Mouse (Mus musculus) heart, embryonic 10.5 days (tissue): ENCODE data around the gene Pgpep1l. TPM values are rescaled to one million over a fixed set of nuclear protein-coding genes. Genes with fewer than 3 reads are reported as not detected.

Source experiments
- DNase-seq: peaks from one replicate; pipeline ENCODE4 v3.0.0-alpha.2; 2017; ENCODE audit warnings: low spot score
- H3K27ac ChIP-seq: fragments of 300-500 bp; sonication (generic); 2 replicates; pipeline ENCODE4 v1.5.1; 2016; ENCODE audit warnings: mild to moderate bottlenecking
- H3K27me3 ChIP-seq: fragments of 300-500 bp; sonication (generic); 2 replicates; pipeline ENCODE4 v1.6.1; 2016; ENCODE audit warnings: mild to moderate bottlenecking; ENCODE audit not compliant: poor library complexity, insufficient read depth, severe bottlenecking
- H3K36me3 ChIP-seq: fragments of 300-500 bp; sonication (generic); 2 replicates; pipeline ENCODE4 v1.6.1; 2016; ENCODE audit warnings: mild to moderate bottlenecking, moderate library complexity
- H3K4me1 ChIP-seq: fragments of 300-500 bp; sonication (generic); 2 replicates; pipeline ENCODE4 v1.6.1; 2016; ENCODE audit warnings: mild to moderate bottlenecking
- H3K4me3 ChIP-seq: fragments of 300-500 bp; sonication (generic); 2 replicates; pipeline ENCODE4 v1.5.1; 2016; ENCODE audit warnings: mild to moderate bottlenecking, moderate library complexity
- H3K9me3 ChIP-seq: fragments of 300-500 bp; sonication (generic); 2 replicates; pipeline ENCODE4 v1.6.1; 2016; ENCODE audit warnings: mild to moderate bottlenecking, moderate library complexity
- WGBS: fragments of 180-500 bp; shearing (Covaris S2); methylation state at CpG from one replicate; pipeline ENCODE4 v1.1.7; 2016; 5-methylcytosine and 5-hydroxymethylcytosine counted together
- polyA plus RNA-seq: library from polyadenylated mRNA; unstranded; fragments of >200 nt; fragmentation: Nextera tagmentation; extraction: Ambion mirVana; gene quantifications from 2 replicates; pipeline ENCODE4 v1.2.1, GENCODE M21; 2016

The Pgpep1l gene
- polyA plus RNA-seq = not detected in 2 replicates

DNA sequence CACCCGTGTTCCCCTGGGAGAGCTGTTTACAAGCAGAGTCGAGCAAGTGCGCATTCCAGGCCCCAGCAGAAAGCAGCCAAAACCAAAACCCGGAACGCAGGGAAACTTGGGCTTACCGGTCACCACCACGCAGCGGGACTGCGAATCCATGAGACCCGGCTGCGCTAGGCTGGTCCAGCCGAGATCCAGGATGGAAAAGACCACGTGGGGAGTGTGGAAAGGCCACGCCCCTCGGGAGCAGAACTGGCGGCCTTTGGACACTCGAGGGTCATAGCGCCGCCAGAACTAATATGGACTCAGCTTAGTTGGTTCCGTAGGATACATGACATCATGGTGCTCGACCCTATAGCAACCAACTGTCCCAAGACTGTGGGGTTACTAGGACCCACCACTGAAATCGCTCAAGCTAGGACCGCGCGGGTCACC, at the start of gene Pgpep1l:
Gene Pgpep1l, minus strand, starts transcription at position 206 of the 426 bp plus-strand sequence.
- H3K27ac ChIP-seq = peak within 1 kb of the TSS; percentile 49
- H3K36me3 ChIP-seq = no peaks in the 10 kb centered on the region
- peak within 1 kb of the TSS; percentile 57 for H3K4me3 ChIP-seq
- peaks cover 25% of the 10 kb centered on the region for H3K4me1 ChIP-seq
- no peaks in the 10 kb centered on the region for H3K9me3 ChIP-seq
- H3K27me3 ChIP-seq = peaks cover 17% of the 10 kb centered on the region
- no peak for DNase-seq
- WGBS = 4% methylated on average over 25 of the region's 25 CpGs

DNA sequence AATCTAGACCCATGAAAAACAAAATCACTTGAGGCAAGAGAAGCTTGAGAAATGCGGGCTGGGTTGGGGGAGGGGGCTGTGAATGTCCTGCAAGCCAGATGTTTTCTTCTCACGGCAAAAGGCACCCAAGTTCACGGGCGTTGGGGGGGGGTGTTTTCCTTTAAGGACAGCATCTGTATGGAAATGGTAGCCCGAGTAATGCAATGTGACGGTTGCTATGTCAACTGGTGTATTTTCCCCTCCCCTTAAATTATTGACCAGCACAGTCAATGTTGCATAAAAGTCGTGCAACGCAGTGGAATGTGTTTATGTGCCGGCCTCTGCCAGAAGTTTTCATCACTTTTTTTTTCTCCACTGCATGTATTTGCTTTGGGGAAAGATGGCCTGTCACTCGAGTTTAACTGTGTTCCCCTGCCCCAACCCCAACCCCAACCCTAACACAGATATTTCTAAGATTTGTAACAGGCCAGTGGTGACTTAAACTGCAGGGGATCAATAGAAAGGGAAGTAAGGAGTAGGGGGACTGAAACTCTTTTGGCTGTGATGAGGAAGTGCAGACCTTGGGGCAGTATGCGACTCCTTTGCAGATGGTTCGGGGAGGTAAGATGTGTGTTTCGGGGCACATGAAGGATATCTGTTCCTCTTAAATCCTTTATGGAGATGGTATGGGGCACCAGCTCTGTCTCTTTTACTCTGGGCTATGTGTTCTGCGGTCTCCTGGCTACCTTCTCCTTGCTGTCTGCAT, 49.2 kb upstream of the Pgpep1l start:
- H3K9me3 ChIP-seq = no peaks in the 10 kb centered on the region
- H3K36me3 ChIP-seq = no peaks in the 10 kb centered on the region
- H3K27ac ChIP-seq = no peak overlapping the region
- H3K4me3 ChIP-seq = no peak overlapping the region
- no peak for DNase-seq
- H3K27me3 ChIP-seq = peaks cover 8% of the 10 kb centered on the region; the same call in 1 of the 2 replicates
- 68% methylated on average over 14 of the region's 14 CpGs for WGBS
- H3K4me1 ChIP-seq = peaks cover 9% of the 10 kb centered on the region

- Histone ChIP-seq H3K27me3 (peaks cover 6% of the 10 kb centered on the region; the same call in 1 of the 2 replicates), H3K9me3 (no peaks in the 10 kb centered on the region), H3K4me1 (peaks cover 9% of the 10 kb centered on the region), H3K36me3 (no peaks in the 10 kb centered on the region), H3K27ac (no peak overlapping the region), H3K4me3 (no peak overlapping the region)
- 86% methylated on average over 5 of the region's 5 CpGs for WGBS
- DNase-seq = no peak
These were observed 48.4 kb upstream of the Pgpep1l start for GRCm38 (mm10) chr7:68312395-68312794.

DNA sequence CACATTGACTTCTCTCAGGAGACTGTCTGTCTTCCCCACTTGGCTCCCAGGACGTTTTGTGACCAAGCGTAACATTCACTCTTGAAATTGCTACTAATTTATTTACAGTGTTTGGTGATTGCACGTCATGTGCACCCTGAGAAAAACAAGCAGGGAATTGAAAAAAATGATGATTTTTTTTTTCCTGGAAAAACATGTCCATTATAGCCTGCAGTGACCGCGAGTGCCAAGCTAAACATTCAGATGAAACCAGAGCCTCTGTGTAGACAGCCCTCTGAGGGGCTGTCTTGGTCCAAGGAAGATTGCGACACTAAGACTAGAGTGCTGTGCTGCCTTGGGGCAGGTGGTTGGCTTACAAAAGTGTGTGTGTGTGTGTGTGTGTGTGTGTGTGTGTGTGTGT, 47.4 kb upstream of the Pgpep1l start:
- 75% methylated on average over 6 of the region's 6 CpGs for WGBS
- no peak overlapping the region for H3K4me3 ChIP-seq
- H3K27me3 ChIP-seq = no peaks in the 10 kb centered on the region
- peaks cover 9% of the 10 kb centered on the region for H3K4me1 ChIP-seq
- no peaks in the 10 kb centered on the region for H3K36me3 ChIP-seq
- H3K27ac ChIP-seq = no peak overlapping the region
- H3K9me3 ChIP-seq = no peaks in the 10 kb centered on the region
- no peak for DNase-seq

DNA sequence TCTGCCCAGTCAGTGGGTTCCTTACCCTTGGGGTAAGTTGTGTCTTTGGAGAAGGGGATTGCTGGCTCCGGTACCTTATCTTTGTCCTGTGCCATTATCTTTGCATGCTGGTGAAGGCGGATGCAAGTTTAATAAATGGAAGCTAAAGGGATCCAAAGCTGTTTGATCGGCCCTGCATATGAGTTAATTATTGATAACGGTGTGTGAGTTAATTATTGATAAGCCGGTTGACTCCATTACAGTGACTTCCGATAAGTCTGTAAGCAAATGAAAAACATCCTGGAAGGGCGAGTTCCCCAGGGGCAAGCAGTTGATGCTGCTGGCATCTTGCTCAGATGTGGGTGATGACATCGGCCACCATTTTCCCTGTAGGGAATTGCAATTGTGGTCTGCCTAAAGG, 42.7 kb upstream of the Pgpep1l start:
- H3K9me3 ChIP-seq = no peaks in the 10 kb centered on the region
- H3K27ac ChIP-seq = no peak overlapping the region
- H3K4me3 ChIP-seq = no peak overlapping the region
- no peaks in the 10 kb centered on the region for H3K36me3 ChIP-seq
- no peak for DNase-seq
- 84% methylated on average over 8 of the region's 8 CpGs for WGBS
- H3K4me1 ChIP-seq = 0 out of 2 replicates have a peak, but pooled peaks cover 7% of the 10 kb centered on the region
- H3K27me3 ChIP-seq = no peaks in the 10 kb centered on the region

- 77% methylated on average over 11 of the region's 11 CpGs for WGBS
- H3K4me3 ChIP-seq = no peak overlapping the region
- 0 out of 2 replicates have a peak, but pooled peaks cover 3% of the 10 kb centered on the region for H3K4me1 ChIP-seq
- H3K27me3 ChIP-seq = no peaks in the 10 kb centered on the region
- no peak for DNase-seq
- H3K36me3 ChIP-seq = no peaks in the 10 kb centered on the region
- H3K9me3 ChIP-seq = no peaks in the 10 kb centered on the region
- no peak overlapping the region for H3K27ac ChIP-seq
These were observed 41.9 kb upstream of the Pgpep1l start for GRCm38 (mm10) chr7:68305781-68306575.

GRCm38 (mm10) chr7:68303685-68304084, 39.7 kb upstream of the Pgpep1l start:
- Histone ChIP-seq H3K4me3 (no peak overlapping the region), H3K27ac (no peak overlapping the region), H3K4me1 (0 out of 2 replicates have a peak, but pooled peaks cover 7% of the 10 kb centered on the region), H3K36me3 (no peaks in the 10 kb centered on the region), H3K9me3 (no peaks in the 10 kb centered on the region), H3K27me3 (no peaks in the 10 kb centered on the region)
- no peak for DNase-seq
- 55% methylated on average over 6 of the region's 6 CpGs for WGBS

DNA sequence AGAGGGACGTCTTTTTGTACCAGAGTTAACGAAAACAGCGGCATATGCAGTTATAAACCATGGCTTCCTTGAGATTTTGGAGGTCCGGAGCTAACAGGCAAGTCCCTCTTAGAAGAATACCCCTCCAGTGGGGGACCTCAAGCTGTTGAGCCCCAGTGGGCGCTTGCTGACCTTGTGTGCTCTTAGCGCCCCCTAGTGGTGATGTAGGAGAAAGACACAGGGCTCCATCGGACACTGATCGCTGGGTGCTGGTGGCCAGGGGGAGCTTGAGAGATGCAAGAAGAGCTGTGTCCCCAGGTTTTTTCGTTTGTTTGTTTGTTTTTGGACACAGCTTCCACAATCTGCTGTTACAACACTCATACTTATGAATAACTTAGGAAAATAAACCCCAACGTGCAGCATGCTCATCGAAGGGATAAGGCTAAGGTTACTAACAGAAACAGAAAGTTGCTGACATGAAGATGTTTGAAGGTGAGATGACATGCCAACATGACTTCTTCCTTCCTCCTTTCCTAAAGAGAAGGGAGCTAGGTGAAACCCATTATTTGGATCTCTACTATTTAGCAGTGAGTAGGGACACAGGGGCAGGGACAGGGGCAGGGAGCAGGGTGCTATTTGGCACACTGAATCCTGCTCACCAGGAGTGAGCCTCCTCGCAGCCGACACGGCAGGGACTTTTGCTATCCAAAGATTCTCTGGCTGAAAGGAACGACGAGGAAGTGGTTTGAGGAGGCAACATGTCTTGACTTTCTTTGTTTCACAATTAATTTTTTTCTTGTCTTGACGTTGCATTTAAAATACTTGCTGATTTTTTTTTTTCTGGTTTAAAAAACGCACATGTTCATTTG, 38.8 kb upstream of the Pgpep1l start:
- Histone ChIP-seq H3K27me3 (no peaks in the 10 kb centered on the region), H3K4me3 (peak overlapping the region; percentile 32; the same call in 1 of the 2 replicates), H3K4me1 (0 out of 2 replicates have a peak, but pooled peaks cover 7% of the 10 kb centered on the region), H3K27ac (no peak overlapping the region), H3K9me3 (no peaks in the 10 kb centered on the region), H3K36me3 (no peaks in the 10 kb centered on the region)
- DNase-seq = peak; percentile 86
- WGBS = 30% methylated on average over 18 of the region's 18 CpGs

- Histone ChIP-seq H3K4me1 (0 out of 2 replicates have a peak, but pooled peaks cover 7% of the 10 kb centered on the region), H3K27me3 (no peaks in the 10 kb centered on the region), H3K27ac (no peak overlapping the region), H3K9me3 (no peaks in the 10 kb centered on the region), H3K4me3 (no peak overlapping the region), H3K36me3 (no peaks in the 10 kb centered on the region)
- 74% methylated on average over 7 of the region's 7 CpGs for WGBS
- no peak for DNase-seq
These were observed 37.1 kb upstream of the Pgpep1l start for GRCm38 (mm10) chr7:68301160-68301559.

DNA sequence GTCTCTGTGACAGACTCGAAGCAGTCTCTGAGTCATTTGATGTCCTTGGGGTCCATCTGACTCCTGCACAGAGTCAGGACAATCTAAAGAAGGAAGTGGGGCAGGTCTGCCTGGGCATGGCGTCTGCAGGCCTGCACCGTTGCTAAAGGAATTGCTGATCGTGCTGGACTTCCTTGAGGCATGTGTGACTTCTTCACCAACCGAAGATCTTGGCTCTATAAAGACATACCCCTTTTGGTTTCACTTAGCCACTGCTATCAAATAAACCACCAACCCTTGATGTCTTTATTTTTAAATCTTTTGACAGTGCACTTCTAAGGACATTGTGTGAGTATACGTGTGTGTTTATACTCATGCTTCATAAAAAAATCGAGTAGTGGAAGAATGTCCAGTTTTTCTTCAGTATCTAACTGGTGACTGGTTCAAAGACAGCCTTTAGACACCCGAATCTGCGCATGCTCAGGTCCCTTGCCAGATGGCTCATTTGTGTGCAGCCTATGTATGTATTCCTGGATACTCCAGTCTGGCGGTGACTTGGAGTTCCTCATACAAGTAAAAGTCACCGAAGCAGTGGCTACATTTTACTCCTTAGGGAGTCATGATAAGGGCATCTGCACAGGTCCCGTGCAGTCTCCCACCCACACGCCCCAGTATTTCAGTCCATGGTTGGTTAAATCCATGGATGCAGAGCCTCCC, 34.5 kb upstream of the Pgpep1l start:
- 0 out of 2 replicates have a peak, but pooled peaks cover 10% of the 10 kb centered on the region for H3K4me1 ChIP-seq
- 82% methylated on average over 13 of the region's 13 CpGs for WGBS
- H3K4me3 ChIP-seq = no peak overlapping the region
- no peaks in the 10 kb centered on the region for H3K27me3 ChIP-seq
- no peaks in the 10 kb centered on the region for H3K36me3 ChIP-seq
- H3K9me3 ChIP-seq = no peaks in the 10 kb centered on the region
- H3K27ac ChIP-seq = no peak overlapping the region
- DNase-seq = no peak

DNA sequence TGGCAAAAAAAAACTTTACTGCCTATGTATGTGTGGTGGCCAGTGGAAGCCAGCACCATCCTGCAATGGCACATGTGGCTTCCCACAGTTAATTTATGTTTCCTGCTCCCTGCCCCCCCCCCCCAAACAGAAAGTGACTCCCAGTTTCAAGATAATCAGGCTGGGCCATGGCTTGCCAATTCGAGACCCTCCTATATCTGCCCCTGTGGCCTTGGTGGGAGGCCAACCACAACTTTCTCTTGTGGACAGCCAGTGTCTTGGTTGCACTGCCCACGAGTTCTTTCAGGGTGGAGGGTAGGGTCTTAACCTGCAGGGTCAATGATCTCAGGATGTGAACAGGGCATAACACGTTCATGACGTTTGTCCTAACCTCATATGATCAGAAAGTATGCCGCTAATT, 32.5 kb upstream of the Pgpep1l start:
- no peak for DNase-seq
- no peak overlapping the region for H3K27ac ChIP-seq
- H3K4me3 ChIP-seq = no peak overlapping the region
- H3K9me3 ChIP-seq = no peaks in the 10 kb centered on the region
- no peaks in the 10 kb centered on the region for H3K27me3 ChIP-seq
- WGBS = 84% methylated on average over 5 of the region's 5 CpGs
- 0 out of 2 replicates have a peak, but pooled peaks cover 7% of the 10 kb centered on the region for H3K4me1 ChIP-seq
- no peaks in the 10 kb centered on the region for H3K36me3 ChIP-seq
